Mouse (Mus musculus): ENCODE data around the gene D430019H16Rik. TPM values are rescaled to one million over a fixed set of nuclear protein-coding genes. Genes with fewer than 3 reads are reported as not detected.

Gene D430019H16Rik
- polyA plus RNA-seq, 1 experiment from 2014 or later: 12.3 TPM

DNA sequence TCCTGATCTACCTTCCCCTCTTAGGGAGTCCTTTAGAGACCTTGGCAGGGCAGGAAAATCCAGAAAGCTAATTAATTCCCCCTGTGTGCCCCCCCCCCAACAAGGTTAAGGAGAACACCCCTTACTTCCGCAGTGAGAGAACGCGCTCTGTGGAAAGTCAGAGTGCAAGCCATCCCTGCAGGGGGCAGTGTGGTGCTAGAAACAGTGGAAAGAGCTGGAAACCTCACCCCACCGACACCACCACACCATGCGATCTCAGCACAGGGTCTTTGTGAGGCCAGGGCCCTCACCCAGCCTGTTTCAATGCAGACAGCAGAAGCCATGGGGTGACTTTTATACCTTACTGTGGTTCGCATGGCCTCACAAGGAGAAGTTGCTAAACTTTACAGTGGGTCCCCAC, 44.2 kb downstream of the D430019H16Rik start:
- Histone ChIP-seq H3K4me3 (no peak overlapping the region), H3K9me3 (no peaks in the 10 kb centered on the region), H3K4me1 (replicated peaks) (peaks cover 21% of the 10 kb centered on the region), H3K36me3 (peaks cover 3% of the 10 kb centered on the region), H3K9ac (no peak overlapping the region), H3K4me2 (no peak overlapping the region), H3K27ac (no peak overlapping the region), H3K27me3 (no peaks in the 10 kb centered on the region)
- WGBS: 16% methylated on average over 6 of the region's 6 CpGs
- peak; percentile 50 for ATAC-seq (ENCODE audit: low FRiP score)

DNA sequence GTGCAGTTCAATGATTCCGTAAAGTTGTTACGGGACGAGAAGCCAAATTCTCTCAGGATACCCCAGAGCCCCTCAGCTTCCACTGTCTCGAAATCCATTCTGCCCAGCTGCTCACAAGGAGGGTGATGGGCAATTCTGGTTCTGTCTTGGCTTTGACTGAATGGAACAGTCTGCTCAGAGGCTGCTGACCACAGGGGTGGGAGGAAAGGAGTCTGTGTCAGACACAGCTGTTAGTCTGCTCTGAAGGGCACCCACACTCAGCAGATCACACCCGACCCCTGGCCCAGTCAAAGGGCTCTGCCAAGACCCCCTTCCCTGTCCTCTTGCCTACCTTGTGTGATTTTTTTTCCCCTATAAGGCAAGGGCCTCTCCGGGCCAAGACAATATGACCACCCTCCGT, 44.8 kb downstream of the D430019H16Rik start:
- Histone ChIP-seq H3K4me2 (no peak overlapping the region), H3K9ac (no peak overlapping the region), H3K27me3 (no peaks in the 10 kb centered on the region), H3K4me3 (no peak overlapping the region), H3K36me3 (no peaks in the 10 kb centered on the region; the same call in 1 of the 2 replicates), H3K9me3 (no peaks in the 10 kb centered on the region), H3K4me1 (replicated peaks) (peaks cover 21% of the 10 kb centered on the region), H3K27ac (no peak overlapping the region)
- 90% methylated on average over 7 of the region's 7 CpGs for WGBS
- ATAC-seq (ENCODE audit: low FRiP score): peak; percentile 16; the same call in 1 of the 2 replicates

DNA sequence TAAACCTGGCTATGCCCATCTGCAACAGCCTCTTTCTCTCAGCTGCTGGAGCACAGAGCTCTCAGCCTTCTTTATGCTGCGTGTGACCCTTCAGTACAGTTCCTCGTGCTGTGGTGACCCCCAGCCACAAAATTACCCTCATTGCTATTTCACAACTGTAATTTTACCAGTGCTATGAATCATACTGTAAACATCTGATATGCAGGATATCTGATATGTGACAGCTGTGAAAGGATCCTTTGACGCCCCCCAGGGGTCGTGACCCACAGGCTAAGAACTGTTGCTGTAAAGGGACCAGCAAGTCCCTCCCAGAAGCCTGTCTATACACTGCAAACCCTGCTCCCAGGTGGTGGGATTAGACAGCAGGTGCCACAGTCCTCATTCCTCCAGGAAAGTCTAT, 45.2 kb downstream of the D430019H16Rik start:
- no peaks in the 10 kb centered on the region; the same call in 1 of the 2 replicates for H3K36me3 ChIP-seq
- H3K27ac ChIP-seq: no peak overlapping the region
- H3K9ac ChIP-seq: no peak overlapping the region
- H3K4me3 ChIP-seq: no peak overlapping the region
- H3K4me2 ChIP-seq: no peak overlapping the region
- H3K27me3 ChIP-seq: no peaks in the 10 kb centered on the region
- ATAC-seq (ENCODE audit: low FRiP score): no peak
- no peaks in the 10 kb centered on the region for H3K9me3 ChIP-seq
- H3K4me1 ChIP-seq (replicated peaks): peaks cover 21% of the 10 kb centered on the region
- WGBS: 84% methylated on average over 4 of the region's 4 CpGs

DNA sequence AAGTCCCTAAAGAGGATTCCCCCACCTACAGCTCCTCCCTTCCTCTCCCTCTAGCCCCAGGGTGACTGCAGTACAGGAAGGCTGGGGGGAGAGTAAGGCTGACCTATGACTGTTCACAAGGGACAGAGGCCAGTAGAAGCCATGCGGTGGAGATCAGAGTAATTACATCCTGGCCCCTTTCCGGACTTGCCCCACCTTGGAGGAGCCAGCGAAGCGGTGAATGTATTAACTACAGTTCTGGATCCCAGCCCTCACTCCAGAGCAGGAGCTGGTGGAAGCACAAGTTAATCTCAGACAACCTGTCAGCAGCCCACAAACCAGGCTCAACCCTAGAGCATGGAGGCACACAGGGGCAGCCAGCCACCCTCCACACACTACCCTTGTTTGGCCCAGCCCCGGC, 47.3 kb downstream of the D430019H16Rik start:
- H3K9ac ChIP-seq: no peak overlapping the region
- H3K27ac ChIP-seq: no peak overlapping the region

DNA sequence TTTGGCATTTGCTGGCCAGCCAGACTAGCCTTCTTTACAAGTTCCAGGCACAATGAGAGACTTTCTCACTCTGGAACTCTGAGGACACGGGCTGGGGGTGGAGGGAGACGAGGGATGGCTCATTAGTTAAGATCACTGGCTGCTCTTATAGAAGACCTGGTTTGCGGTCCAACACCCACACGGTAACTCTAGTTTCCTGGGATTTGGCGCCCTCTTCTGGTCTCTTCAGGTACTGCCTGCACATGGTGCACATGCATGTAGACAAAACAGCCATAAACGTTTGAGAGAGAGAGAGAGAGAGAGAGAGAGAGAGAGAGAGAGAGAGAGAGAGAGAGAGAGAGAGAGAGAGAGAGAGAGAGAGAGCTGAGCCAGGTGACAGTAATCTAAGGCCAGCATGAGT, 51.1 kb downstream of the D430019H16Rik start:
- H3K4me3 ChIP-seq: no peak overlapping the region
- peaks cover 20% of the 10 kb centered on the region for H3K4me1 ChIP-seq (replicated peaks)
- H3K9me3 ChIP-seq: no peaks in the 10 kb centered on the region
- H3K36me3 ChIP-seq: no peaks in the 10 kb centered on the region
- no peak overlapping the region for H3K4me2 ChIP-seq
- no peak overlapping the region for H3K9ac ChIP-seq
- ATAC-seq (ENCODE audit: low FRiP score): no peak
- no peaks in the 10 kb centered on the region for H3K27me3 ChIP-seq
- H3K27ac ChIP-seq: no peak overlapping the region
- WGBS: 55% methylated on average over 6 of the region's 6 CpGs

More for the DNA sequence above, 47.3 kb downstream of the D430019H16Rik start:
- Histone ChIP-seq H3K9me3 (no peaks in the 10 kb centered on the region), H3K4me1 (replicated peaks) (peaks cover 27% of the 10 kb centered on the region), H3K4me2 (no peak overlapping the region), H3K4me3 (no peak overlapping the region), H3K36me3 (no peaks in the 10 kb centered on the region), H3K27me3 (no peaks in the 10 kb centered on the region)
- no peak for ATAC-seq (ENCODE audit: low FRiP score)
- WGBS: 62% methylated on average over 5 of the region's 5 CpGs

DNA sequence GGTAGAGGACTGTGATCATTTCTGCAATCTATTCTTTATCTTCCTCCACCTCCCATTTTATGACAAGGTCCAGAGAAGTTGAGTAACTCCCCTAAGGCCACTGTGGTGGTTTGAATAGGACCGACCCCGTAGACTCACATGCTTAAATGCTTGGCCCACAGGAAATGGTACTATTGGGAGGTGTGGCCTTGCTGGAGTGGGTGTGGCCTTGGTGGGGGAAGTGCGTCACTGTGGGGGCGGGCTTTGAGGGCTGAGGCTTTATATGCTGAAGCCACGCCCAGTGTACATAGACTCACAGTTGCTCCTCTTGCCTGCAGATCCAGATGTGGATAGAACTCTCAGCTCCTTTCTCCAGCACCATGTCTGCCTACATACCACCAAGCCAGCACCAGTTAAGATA, 57.5 kb downstream of the D430019H16Rik start:
- Histone ChIP-seq H3K9ac (no peak overlapping the region), H3K4me1 (replicated peaks) (no peaks in the 10 kb centered on the region), H3K4me3 (no peak overlapping the region), H3K36me3 (no peaks in the 10 kb centered on the region), H3K4me2 (no peak overlapping the region), H3K27me3 (no peaks in the 10 kb centered on the region), H3K9me3 (no peaks in the 10 kb centered on the region), H3K27ac (no peak overlapping the region)
- no peak for ATAC-seq (ENCODE audit: low FRiP score)
- 95% methylated on average over 5 of the region's 5 CpGs for WGBS

DNA sequence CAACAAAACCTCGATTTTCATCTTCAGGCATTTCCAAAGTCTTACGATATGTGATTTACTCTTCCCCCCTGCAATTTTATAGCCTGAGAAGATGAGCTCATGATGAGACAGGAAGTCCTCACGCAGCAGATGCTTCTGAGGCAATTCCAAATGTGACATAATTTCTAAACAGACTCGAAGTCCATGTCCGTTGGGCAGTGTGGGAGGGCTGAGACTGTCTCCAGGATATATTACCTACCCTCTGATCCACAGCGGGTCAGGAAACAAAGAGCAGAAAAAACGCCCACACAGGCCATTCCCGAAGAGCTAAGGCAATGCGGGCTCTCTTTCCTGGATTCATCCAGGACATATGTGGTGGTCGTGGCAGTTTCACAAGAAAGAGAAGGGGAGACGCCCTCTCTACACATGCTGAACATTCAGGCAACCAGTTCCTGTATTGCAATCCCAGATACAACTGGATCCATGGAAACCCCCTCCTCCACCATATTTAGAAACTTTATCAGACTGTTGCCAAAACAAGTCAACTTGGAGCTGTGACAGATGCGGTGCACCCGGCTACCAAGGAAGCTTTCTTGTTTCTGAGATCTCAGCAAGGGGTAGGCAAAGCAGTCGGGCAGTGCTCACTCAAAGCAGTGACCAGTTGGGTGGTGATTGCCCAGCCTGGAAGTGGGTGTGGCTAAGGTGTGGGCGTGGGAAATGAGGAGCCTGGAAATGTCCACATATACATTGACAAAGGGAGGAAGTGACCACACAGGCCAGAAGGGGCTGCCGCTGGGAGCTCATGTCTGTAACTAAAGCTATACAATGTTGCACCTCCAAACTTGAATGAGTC, 58.2 kb downstream of the D430019H16Rik start:
- ATAC-seq (ENCODE audit: low FRiP score): no peak
- Histone ChIP-seq H3K27me3 (no peaks in the 10 kb centered on the region), H3K4me1 (replicated peaks) (no peaks in the 10 kb centered on the region), H3K36me3 (no peaks in the 10 kb centered on the region), H3K27ac (no peak overlapping the region), H3K4me2 (no peak overlapping the region), H3K9me3 (no peaks in the 10 kb centered on the region), H3K9ac (no peak overlapping the region), H3K4me3 (no peak overlapping the region)
- 79% methylated on average over 16 of the region's 16 CpGs for WGBS

DNA sequence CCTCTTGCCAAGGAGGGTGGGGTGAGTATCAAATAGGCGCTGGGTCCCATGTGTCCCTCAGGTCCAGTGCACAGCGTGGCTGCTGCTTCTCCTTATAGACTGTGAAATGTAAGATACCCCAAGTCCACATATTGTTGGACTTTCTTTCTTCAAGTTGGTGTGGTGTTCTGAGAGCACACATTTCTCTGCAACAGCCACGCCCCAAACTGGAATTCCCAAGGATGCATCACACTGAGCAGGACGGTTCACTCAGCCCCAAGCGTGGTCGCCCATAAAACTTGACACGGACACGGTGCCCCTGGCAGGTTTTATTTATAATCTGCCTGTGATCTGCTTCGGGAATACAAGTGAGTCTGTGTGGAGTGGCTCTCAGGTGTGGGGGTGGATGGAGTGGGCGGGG, 60.5 kb downstream of the D430019H16Rik start:
- Histone ChIP-seq H3K9me3 (no peaks in the 10 kb centered on the region), H3K4me1 (replicated peaks) (no peaks in the 10 kb centered on the region), H3K27me3 (no peaks in the 10 kb centered on the region), H3K4me3 (no peak overlapping the region), H3K36me3 (no peaks in the 10 kb centered on the region), H3K9ac (no peak overlapping the region), H3K27ac (no peak overlapping the region), H3K4me2 (no peak overlapping the region)
- no peak for ATAC-seq (ENCODE audit: low FRiP score)
- 86% methylated on average over 10 of the region's 10 CpGs for WGBS

DNA sequence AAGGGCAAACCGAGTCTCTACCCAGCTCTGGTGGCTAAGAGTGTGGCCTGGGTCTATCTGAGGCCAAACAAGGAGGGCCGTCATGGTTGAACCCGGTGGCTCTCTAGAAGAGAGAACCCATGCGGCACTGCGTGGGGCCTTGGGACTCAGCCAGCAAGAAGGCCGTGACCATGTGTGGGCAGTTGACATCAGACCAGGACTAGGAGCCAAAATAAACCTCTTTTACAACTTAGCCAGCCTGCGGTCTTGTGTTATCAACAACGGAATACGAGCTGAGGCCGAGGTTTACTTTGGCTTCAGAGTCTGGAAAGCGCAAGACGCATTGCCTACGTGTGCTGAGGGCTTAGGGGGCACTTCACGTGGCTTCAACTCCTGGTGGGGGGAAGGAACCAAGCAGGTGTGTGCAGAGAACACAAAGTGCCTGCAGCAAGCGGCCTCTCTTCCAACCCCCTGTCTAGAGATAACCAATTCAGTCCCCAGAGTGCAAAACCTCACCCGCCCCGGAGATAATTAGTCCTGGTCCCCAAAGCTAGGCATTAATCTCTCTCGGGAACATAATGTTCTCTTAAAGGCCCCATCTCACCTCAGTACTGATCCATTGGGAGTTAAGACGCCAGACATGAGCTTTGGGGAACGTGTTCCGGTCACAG, 63.5 kb downstream of the D430019H16Rik start:
- no peaks in the 10 kb centered on the region for H3K4me1 ChIP-seq (replicated peaks)

DNA sequence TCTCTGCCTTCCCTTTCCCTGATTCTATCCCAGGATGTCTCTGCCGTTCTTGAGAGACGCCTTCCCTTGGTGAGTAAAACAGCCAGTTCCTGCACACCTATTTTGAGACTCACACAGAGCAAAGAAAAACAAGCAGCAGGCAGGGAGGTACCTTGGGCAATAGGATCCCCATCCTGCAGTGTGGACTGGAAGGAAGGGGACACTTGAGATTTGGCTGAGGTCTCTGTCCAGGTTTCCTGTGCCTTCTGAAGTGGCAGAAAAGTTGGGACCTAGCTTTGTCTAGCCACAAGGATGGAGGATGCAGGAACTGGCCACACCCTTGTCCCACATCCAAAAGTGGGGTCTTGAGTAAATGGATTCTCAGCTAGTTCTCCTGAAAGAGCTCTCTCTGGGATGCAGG, 66.2 kb downstream of the D430019H16Rik start:
- no peak overlapping the region for H3K9ac ChIP-seq
- H3K4me1 ChIP-seq (replicated peaks): no peaks in the 10 kb centered on the region
- ATAC-seq (ENCODE audit: low FRiP score): no peak
- H3K4me3 ChIP-seq: no peak overlapping the region
- H3K36me3 ChIP-seq: no peaks in the 10 kb centered on the region
- H3K4me2 ChIP-seq: no peak overlapping the region
- H3K9me3 ChIP-seq: peaks cover 7% of the 10 kb centered on the region; the same call in 1 of the 2 replicates
- no peaks in the 10 kb centered on the region for H3K27me3 ChIP-seq
- H3K27ac ChIP-seq: no peak overlapping the region
- 86% methylated on average over 2 of the region's 2 CpGs for WGBS

More for the DNA sequence above, 63.5 kb downstream of the D430019H16Rik start:
- Histone ChIP-seq H3K4me3 (no peak overlapping the region), H3K36me3 (no peaks in the 10 kb centered on the region), H3K27ac (no peak overlapping the region), H3K9me3 (peaks cover 5% of the 10 kb centered on the region; the same call in 1 of the 2 replicates), H3K9ac (no peak overlapping the region), H3K27me3 (no peaks in the 10 kb centered on the region), H3K4me2 (no peak overlapping the region)
- 86% methylated on average over 21 of the region's 21 CpGs for WGBS
- no peak for ATAC-seq (ENCODE audit: low FRiP score)

DNA sequence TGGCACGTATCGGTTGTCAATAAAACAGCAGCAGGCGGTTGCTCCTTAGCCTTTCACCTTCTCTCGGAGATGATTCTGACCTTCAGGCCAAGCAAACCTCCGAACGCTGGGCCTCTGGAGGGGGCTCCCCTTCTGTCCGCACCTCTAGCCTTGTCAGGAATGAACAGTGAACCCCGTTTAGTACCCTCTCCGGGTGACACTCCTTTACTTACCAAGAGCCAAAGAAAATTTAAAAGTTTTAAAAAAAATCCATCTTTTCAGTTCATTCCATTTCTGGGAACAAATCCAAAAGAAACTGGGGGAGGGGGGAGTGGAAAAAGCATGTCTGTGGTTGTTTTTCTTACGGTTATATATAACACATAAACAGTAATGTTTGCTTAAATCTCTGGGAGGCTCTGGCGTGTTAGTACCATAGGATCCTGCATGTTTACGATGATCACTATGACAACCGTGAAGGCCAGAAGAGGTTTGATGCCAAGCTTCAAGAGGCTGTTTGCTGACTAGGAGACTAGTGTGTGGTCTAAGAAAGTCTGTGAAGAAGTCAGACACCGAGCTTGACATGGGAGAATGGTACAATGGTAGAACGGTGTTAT, 67.6 kb downstream of the D430019H16Rik start:
- H3K9me3 ChIP-seq: peaks cover 7% of the 10 kb centered on the region; the same call in 1 of the 2 replicates
- ATAC-seq (ENCODE audit: low FRiP score): no peak
- 75% methylated on average over 15 of the region's 15 CpGs for WGBS
- no peak overlapping the region for H3K27ac ChIP-seq
- no peaks in the 10 kb centered on the region for H3K36me3 ChIP-seq
- H3K4me3 ChIP-seq: no peak overlapping the region
- no peak overlapping the region for H3K9ac ChIP-seq
- peaks cover under 1% of the 10 kb centered on the region; the same call in 1 of the 2 replicates for H3K4me1 ChIP-seq (replicated peaks)
- H3K27me3 ChIP-seq: no peaks in the 10 kb centered on the region
- no peak overlapping the region for H3K4me2 ChIP-seq

DNA sequence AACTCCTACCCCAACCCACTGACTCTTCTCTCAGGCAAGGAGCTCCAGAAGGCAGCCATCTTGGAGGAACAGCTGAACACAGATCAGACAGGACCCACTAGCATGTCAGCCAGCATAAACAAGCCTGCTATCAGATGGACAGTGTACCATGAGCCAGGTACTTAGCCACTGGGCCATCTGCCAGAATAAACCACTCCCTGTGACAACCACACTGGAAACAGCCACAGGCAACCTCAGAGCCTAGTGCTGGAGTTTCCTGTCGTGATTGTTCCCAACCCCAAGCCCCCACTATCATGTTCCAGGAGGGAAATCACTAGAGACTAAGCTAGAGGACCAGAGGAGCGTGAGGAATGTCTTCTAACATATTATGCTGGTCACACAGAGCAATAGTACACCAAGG, 70.1 kb downstream of the D430019H16Rik start:
- no peak overlapping the region for H3K27ac ChIP-seq
- WGBS: 59% methylated on average over 2 of the region's 2 CpGs
- ATAC-seq (ENCODE audit: low FRiP score): no peak

More for the DNA sequence above, 70.1 kb downstream of the D430019H16Rik start:
- Histone ChIP-seq H3K36me3 (no peaks in the 10 kb centered on the region), H3K9ac (no peak overlapping the region), H3K4me2 (no peak overlapping the region), H3K4me3 (no peak overlapping the region), H3K4me1 (replicated peaks) (peaks cover 8% of the 10 kb centered on the region), H3K9me3 (peaks cover 7% of the 10 kb centered on the region; the same call in 1 of the 2 replicates), H3K27me3 (no peaks in the 10 kb centered on the region)

Measured in hindbrain, embryonic 13.5 days (tissue).